ENCODE assay signal across 18 mouse cellular contexts in the genomic region with DNA sequence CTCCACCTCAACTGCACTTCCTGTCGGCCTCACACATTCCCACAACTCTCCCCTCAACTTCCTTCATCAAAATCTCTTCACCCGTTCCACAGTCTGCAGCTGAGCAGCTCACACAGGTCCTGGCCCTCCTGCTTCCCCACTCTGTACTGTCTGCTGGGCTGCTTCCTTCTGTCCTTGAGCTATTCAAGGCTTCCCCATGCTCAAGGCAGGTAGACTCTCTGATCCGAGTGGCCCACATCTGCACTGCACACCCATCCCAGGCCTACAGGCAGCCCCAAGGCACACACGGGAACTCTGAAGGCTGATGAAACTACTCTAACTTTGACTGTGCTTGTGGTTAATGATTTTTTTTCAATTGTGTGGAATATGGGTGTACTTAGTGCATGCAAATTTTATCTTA. TPM values are rescaled to one million over a fixed set of nuclear protein-coding genes. Genes with fewer than 3 reads are reported as not detected.
DNase-seq lines count a peak whose midpoint lies in the region; ATAC-seq and TF ChIP-seq lines count a peak whose summit lies in the region.
"Had no signal": no experiment of that assay in that cellular context is flagged by ENCODE, and none has a peak within 500 bp of the region (broad histone marks: within the 10 kb centered on the region; RNA-seq: fewer than 3 reads in every experiment).

No protein-coding gene starts in this region.

- H3K4me3 ChIP-seq in heart, embryonic 15.5 days = no peak overlapping the region
- no peak overlapping the region for H3K4me3 ChIP-seq in heart, embryonic 10.5 days
- no peak overlapping the region for H3K4me3 ChIP-seq in liver, postnatal 0 days (ENCODE audit: low read depth, low read length)
- H3K4me3 ChIP-seq in liver, embryonic 11.5 days (ENCODE audit: low read depth, low read length) = no peak overlapping the region
- peak overlapping the region; percentile 49 for H3K4me3 ChIP-seq in small intestine, adult 2 months (ENCODE audit: low read depth, low read length)
- no peak overlapping the region for H3K4me3 ChIP-seq in hindbrain, embryonic 10.5 days
- H3K4me3 ChIP-seq: heart, embryonic 12.5 days; midbrain, embryonic 12.5 days had no signal

- H3K9ac ChIP-seq in heart, embryonic 15.5 days = peak overlapping the region; percentile 35; the same call in 1 of the 2 replicates
- H3K9ac ChIP-seq in liver, postnatal 0 days (replicated peaks) = peak overlapping the region; percentile 36
- H3K9ac ChIP-seq in liver, embryonic 11.5 days (ENCODE audit: low read depth, low read length) = no peak overlapping the region
- H3K9ac ChIP-seq: heart, embryonic 12.5 days; hindbrain, embryonic 14.5 days; midbrain, embryonic 12.5 days had no signal

- TF ChIP-seq CTCF in liver, postnatal 0 days (IDR thresholded peaks at IDR 0.05; ENCODE audit: low read depth) = no peak
- TF ChIP-seq CTCF in small intestine, adult 2 months (IDR thresholded peaks at IDR 0.05; ENCODE audit: extremely low read depth, insufficient read length, insufficient replicate concordance, low read depth, low read length) = no peak

- H3K36me3 ChIP-seq in heart, embryonic 15.5 days = no peaks in the 10 kb centered on the region
- H3K36me3 ChIP-seq in heart, embryonic 10.5 days = no peaks in the 10 kb centered on the region
- H3K36me3 ChIP-seq in liver, postnatal 0 days (replicated peaks; ENCODE audit: insufficient read depth, low read length) = no peaks in the 10 kb centered on the region
- no peaks in the 10 kb centered on the region for H3K36me3 ChIP-seq in liver, embryonic 11.5 days (ENCODE audit: control insufficient read depth, insufficient read depth, low read length)
- H3K36me3 ChIP-seq in small intestine, adult 2 months (ENCODE audit: control insufficient read depth, insufficient read depth, low read length) = no peaks in the 10 kb centered on the region
- H3K36me3 ChIP-seq in hindbrain, embryonic 10.5 days = no peaks in the 10 kb centered on the region
- H3K36me3 ChIP-seq: heart, embryonic 12.5 days; midbrain, embryonic 12.5 days had no signal

- H3K9me3 ChIP-seq in heart, embryonic 15.5 days (replicated peaks) = no peaks in the 10 kb centered on the region
- no peaks in the 10 kb centered on the region for H3K9me3 ChIP-seq in heart, embryonic 10.5 days
- no peaks in the 10 kb centered on the region for H3K9me3 ChIP-seq in liver, postnatal 0 days (ENCODE audit: low read length)
- H3K9me3 ChIP-seq in liver, embryonic 11.5 days (ENCODE audit: control insufficient read depth, low read length) = no peaks in the 10 kb centered on the region
- 0 out of 2 replicates have a peak, but pooled peaks cover 3% of the 10 kb centered on the region for H3K9me3 ChIP-seq in hindbrain, embryonic 10.5 days
- H3K9me3 ChIP-seq: midbrain, embryonic 12.5 days had no signal

- DNase-seq in heart, embryonic 10.5 days (ENCODE audit: low spot score) = no peak
- no peak for DNase-seq in liver, postnatal 0 days
- no peak for DNase-seq in liver, embryonic 11.5 days (ENCODE audit: low spot score)
- DNase-seq in hindbrain, embryonic 10.5 days (ENCODE audit: low spot score) = no peak
- DNase-seq: adrenal gland, postnatal 10 days; cerebellum, adult 8-10 months; cerebellum, postnatal 36 days; gastrocnemius, postnatal 25 days; kidney, postnatal 36 days had no signal

- peaks cover 56% of the 10 kb centered on the region for H3K4me1 ChIP-seq in heart, embryonic 15.5 days (replicated peaks)
- H3K4me1 ChIP-seq in heart, embryonic 10.5 days = peaks cover 19% of the 10 kb centered on the region
- peaks cover 40% of the 10 kb centered on the region for H3K4me1 ChIP-seq in liver, postnatal 0 days (ENCODE audit: insufficient read depth)
- H3K4me1 ChIP-seq in liver, embryonic 11.5 days (replicated peaks; ENCODE audit: control insufficient read depth, insufficient read depth, low read length) = peaks cover 14% of the 10 kb centered on the region
- peaks cover 22% of the 10 kb centered on the region for H3K4me1 ChIP-seq in small intestine, adult 2 months (ENCODE audit: control insufficient read depth, insufficient read depth, insufficient read length, low read length)
- H3K4me1 ChIP-seq in hindbrain, embryonic 10.5 days (replicated peaks) = peaks cover 17% of the 10 kb centered on the region

- H3K4me2 ChIP-seq in heart, embryonic 15.5 days = peak overlapping the region; percentile 23
- H3K4me2 ChIP-seq in liver, postnatal 0 days (ENCODE audit: low read depth, low read length) = peak overlapping the region; percentile 41; the same call in 1 of the 2 replicates
- H3K4me2 ChIP-seq in liver, embryonic 11.5 days = no peak overlapping the region
- H3K4me2 ChIP-seq: heart, embryonic 12.5 days; hindbrain, embryonic 14.5 days; midbrain, embryonic 12.5 days had no signal

- no peaks in the 10 kb centered on the region for H3K27me3 ChIP-seq in heart, embryonic 15.5 days
- peaks cover 17% of the 10 kb centered on the region for H3K27me3 ChIP-seq in heart, embryonic 10.5 days (ENCODE audit: insufficient read depth, poor library complexity, severe bottlenecking)
- H3K27me3 ChIP-seq in liver, postnatal 0 days (ENCODE audit: insufficient read depth, low read length) = no peaks in the 10 kb centered on the region
- 0 out of 2 replicates have a peak, but pooled peaks cover 2% of the 10 kb centered on the region for H3K27me3 ChIP-seq in liver, embryonic 11.5 days (replicated peaks; ENCODE audit: control insufficient read depth, insufficient read depth, low read length)
- H3K27me3 ChIP-seq in small intestine, adult 2 months (ENCODE audit: control insufficient read depth, insufficient read depth, low read length) = no peaks in the 10 kb centered on the region
- no peaks in the 10 kb centered on the region; the same call in none of the 2 replicates for H3K27me3 ChIP-seq in hindbrain, embryonic 10.5 days (ENCODE audit: insufficient read depth, poor library complexity, severe bottlenecking)

- no peak for ATAC-seq in heart, embryonic 15.5 days (replicated peaks; ENCODE audit: insufficient number of reproducible peaks, insufficient read depth, low FRiP score, low read depth)
- ATAC-seq in liver, postnatal 0 days = no peak
- no peak for ATAC-seq in liver, embryonic 11.5 days (replicated peaks; ENCODE audit: low FRiP score)
- peak; percentile 26 for ATAC-seq in common myeloid progenitor, adult 5-6 weeks (replicated peaks; ENCODE audit: low read depth, poor library complexity, severe bottlenecking)
- ATAC-seq: forebrain, embryonic 14.5 days; lung, postnatal 0 days had no signal

- no peak for TF ChIP-seq EP300 in liver, postnatal 0 days (IDR thresholded peaks at IDR 0.05; ENCODE audit: low read depth)

- 48% methylated on average over 4 of the region's 4 CpGs for WGBS in heart, embryonic 15.5 days
- 49% methylated on average over 4 of the region's 4 CpGs for WGBS in heart, embryonic 10.5 days
- WGBS in liver, postnatal 0 days (ENCODE audit: insufficient replicate concordance) = 15% methylated on average over 4 of the region's 4 CpGs
- WGBS in liver, embryonic 11.5 days = 42% methylated on average over 4 of the region's 4 CpGs
- 14% methylated on average over 4 of the region's 4 CpGs for WGBS in small intestine, adult 2 months
- 68% methylated on average over 4 of the region's 4 CpGs for WGBS in hindbrain, embryonic 10.5 days

- peak overlapping the region; percentile 13; the same call in 1 of the 2 replicates for H3K27ac ChIP-seq in heart, embryonic 15.5 days
- H3K27ac ChIP-seq in heart, embryonic 10.5 days = no peak overlapping the region
- H3K27ac ChIP-seq in liver, postnatal 0 days (ENCODE audit: low read depth) = peak overlapping the region; percentile 85; the same call in 1 of the 2 replicates
- no peak overlapping the region for H3K27ac ChIP-seq in liver, embryonic 11.5 days (ENCODE audit: low read depth, low read length)
- H3K27ac ChIP-seq in small intestine, adult 2 months (ENCODE audit: insufficient read depth, low read depth, low read length) = peak overlapping the region; percentile 69
- no peak overlapping the region for H3K27ac ChIP-seq in hindbrain, embryonic 10.5 days
- H3K27ac ChIP-seq: hindbrain, embryonic 14.5 days; macrophage; midbrain, embryonic 12.5 days had no signal

- TF ChIP-seq POLR2A in small intestine, adult 2 months (IDR thresholded peaks at IDR 0.05; ENCODE audit: low read depth, low read length) = no peak

RNA-seq across cellular contexts. Expression of a gene that starts 6.5 kb away (rescaled TPM):
- polyA plus RNA-seq in heart, embryonic 15.5 days (2015; fragmentation: Nextera tagmentation; extraction: Ambion mirVana) = 55.3 and 66.7 TPM in 2 replicates
- 4.0 and 8.2 TPM in 2 replicates for polyA plus RNA-seq in heart, embryonic 10.5 days (2016; fragmentation: Nextera tagmentation; extraction: Ambion mirVana)
- polyA plus RNA-seq in liver, postnatal 0 days (2015; fragmentation: Nextera tagmentation; extraction: Ambion mirVana) = 36.6 and 49.7 TPM in 2 replicates
- polyA plus RNA-seq in liver, embryonic 11.5 days (2014; fragmentation: Nextera tagmentation; extraction: Ambion mirVana) = 6.7 and 9.3 TPM in 2 replicates
- 20.9 and 31.6 TPM in 2 replicates for total RNA-seq in common myeloid progenitor, adult 5-6 weeks (2017)
- 7.4 and 13.2 TPM in 2 replicates for polyA plus RNA-seq in small intestine, adult 2 months (2012; rRNA removed)
- 1.8 and 2.0 TPM in 2 replicates for polyA plus RNA-seq in hindbrain, embryonic 10.5 days (2016; fragmentation: Nextera tagmentation; extraction: Ambion mirVana)

Comparison
In these comparisons a context has a peak if more than half of its experiments do, and no peak if none do; other contexts are left out.
1. H3K27ac ChIP-seq: peak in heart, embryonic 15.5 days (single experiment), liver, postnatal 0 days (single experiment) and small intestine, adult 2 months (single experiment); none in heart, embryonic 10.5 days (single experiment), liver, embryonic 11.5 days (single experiment) and hindbrain, embryonic 10.5 days (single experiment).